Mouse (Mus musculus) limb, embryonic 12.5 days (tissue): Measurements from ENCODE around the gene Zfp1. TPM values are rescaled to one million over a fixed set of nuclear protein-coding genes. Genes with fewer than 3 reads are reported as not detected.

Source experiments
- ATAC-seq: fragments of 200-750 bp; cut with Nextera tagmentation; 2 replicates; pipeline ENCODE4 v1.8.0; 2017; ENCODE audit warnings: low read depth, moderate TSS enrichment; ENCODE audit not compliant: insufficient number of reproducible peaks, insufficient read depth, low FRiP score, low TSS enrichment
- H3K27ac ChIP-seq: fragments of 300-500 bp; sonication (generic); 2 replicates; pipeline ENCODE4 v1.5.1; 2016; ENCODE audit warnings: mild to moderate bottlenecking, moderate library complexity
- H3K27me3 ChIP-seq: fragments of 300-500 bp; sonication (generic); 2 replicates; pipeline ENCODE4 v1.6.1; 2016; ENCODE audit warnings: mild to moderate bottlenecking, moderate library complexity
- H3K36me3 ChIP-seq: fragments of 300-500 bp; sonication (generic); 2 replicates; pipeline ENCODE4 v1.6.1; 2016; ENCODE audit warnings: mild to moderate bottlenecking, moderate library complexity
- H3K4me1 ChIP-seq: fragments of 300-500 bp; sonication (generic); replicated peaks from 2 replicates; pipeline ENCODE4 v1.6.1; 2016
- H3K4me2 ChIP-seq: fragments of 300-500 bp; sonication (generic); 2 replicates; pipeline ENCODE4 v1.6.1; 2016; ENCODE audit warnings: mild to moderate bottlenecking, moderate library complexity
- H3K4me3 ChIP-seq: fragments of 300-500 bp; sonication (generic); replicated peaks from 2 replicates; pipeline ENCODE4 v1.5.1; 2016; ENCODE audit warnings: mild to moderate bottlenecking
- H3K9ac ChIP-seq: fragments of 300-500 bp; sonication (generic); replicated peaks from 2 replicates; pipeline ENCODE4 v1.6.1; 2016; ENCODE audit warnings: mild to moderate bottlenecking, moderate library complexity
- H3K9me3 ChIP-seq: fragments of 300-500 bp; sonication (generic); 2 replicates; pipeline ENCODE4 v1.6.1; 2016; ENCODE audit warnings: mild to moderate bottlenecking, moderate library complexity
- WGBS: fragments of 180-500 bp; shearing (Covaris S2); methylation state at CpG from one replicate; pipeline ENCODE4 v1.1.7; 2016; 5-methylcytosine and 5-hydroxymethylcytosine counted together
- polyA plus RNA-seq: library from polyadenylated mRNA; unstranded; fragments of >200 nt; fragmentation: Nextera tagmentation; extraction: Ambion mirVana; gene quantifications from 2 replicates; pipeline ENCODE4 v1.2.1, GENCODE M21; 2016

Gene Zfp1
- polyA plus RNA-seq, 1 experiment from 2014 or later = 28.3 TPM

DNA sequence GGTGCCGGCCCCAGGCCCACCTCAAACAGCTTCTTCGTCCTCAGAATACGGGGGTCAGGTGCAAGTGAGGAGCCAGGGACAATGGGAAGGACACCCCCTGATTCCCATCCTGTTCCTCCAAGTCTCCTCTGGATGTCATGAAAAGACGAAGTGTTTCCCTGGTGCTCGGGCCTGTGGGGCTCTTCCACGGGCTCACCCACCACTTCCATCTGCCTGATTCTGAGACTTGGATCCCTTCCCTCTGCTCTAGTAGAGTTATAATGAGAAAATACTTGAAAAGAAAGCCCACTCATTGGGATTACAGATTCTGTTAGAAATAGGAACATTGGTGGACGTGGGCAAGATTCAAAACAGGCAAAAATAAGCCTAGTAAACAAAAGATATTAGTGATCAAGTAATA, 35.6 kb downstream of the Zfp1 start:
- Histone ChIP-seq H3K36me3 (no peaks in the 10 kb centered on the region), H3K4me1 (no peaks in the 10 kb centered on the region), H3K9ac (no peak overlapping the region), H3K27ac (no peak overlapping the region), H3K9me3 (0 out of 2 replicates have a peak, but pooled peaks cover 8% of the 10 kb centered on the region), H3K27me3 (no peaks in the 10 kb centered on the region), H3K4me3 (no peak overlapping the region), H3K4me2 (no peak overlapping the region)
- 84% methylated on average over 7 of the region's 7 CpGs for WGBS
- ATAC-seq = no peak

- ATAC-seq = no peak
- H3K27ac ChIP-seq = no peak overlapping the region
- no peak overlapping the region for H3K4me3 ChIP-seq
- H3K9ac ChIP-seq = no peak overlapping the region; the same call in 1 of the 2 replicates
- 39% methylated on average over 17 of the region's 17 CpGs for WGBS
- H3K4me1 ChIP-seq = no peaks in the 10 kb centered on the region
- 0 out of 2 replicates have a peak, but pooled peaks cover 8% of the 10 kb centered on the region for H3K9me3 ChIP-seq
- H3K27me3 ChIP-seq = no peaks in the 10 kb centered on the region
- peak overlapping the region; percentile 35 for H3K4me2 ChIP-seq
- H3K36me3 ChIP-seq = no peaks in the 10 kb centered on the region
Measured at GRCm38 (mm10) chr8:111680423-111681028, 37.3 kb downstream of the Zfp1 start.

- Histone ChIP-seq H3K9ac (no peak overlapping the region), H3K27ac (no peak overlapping the region), H3K4me1 (no peaks in the 10 kb centered on the region), H3K9me3 (0 out of 2 replicates have a peak, but pooled peaks cover 4% of the 10 kb centered on the region), H3K27me3 (no peaks in the 10 kb centered on the region), H3K4me2 (no peak overlapping the region), H3K4me3 (no peak overlapping the region), H3K36me3 (no peaks in the 10 kb centered on the region)
- 76% methylated on average over 11 of the region's 11 CpGs for WGBS
- no peak for ATAC-seq
Measured at GRCm38 (mm10) chr8:111681153-111681552, 38.0 kb downstream of the Zfp1 start.

DNA sequence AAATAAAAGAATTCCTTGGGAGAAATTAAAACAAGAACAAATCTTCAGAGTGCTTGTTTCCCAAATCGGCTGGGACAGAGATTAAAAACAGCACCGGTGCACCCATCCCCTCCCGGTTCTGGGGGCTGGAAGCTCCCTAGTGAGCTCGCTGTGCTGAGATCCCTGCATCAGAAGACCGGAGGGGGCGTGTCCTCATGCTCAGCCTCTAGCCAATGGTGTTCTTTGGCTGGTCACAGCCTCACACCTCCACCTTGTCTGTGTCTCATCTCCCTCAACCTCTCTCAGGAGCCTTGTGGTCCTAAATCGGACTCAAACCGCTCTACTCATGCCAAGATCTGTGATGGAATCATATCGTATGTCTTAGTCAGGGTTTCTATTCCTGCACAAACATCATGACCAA, 39.3 kb downstream of the Zfp1 start:
- no peak overlapping the region for H3K4me2 ChIP-seq
- no peak overlapping the region for H3K9ac ChIP-seq
- 28% methylated on average over 9 of the region's 9 CpGs for WGBS
- no peaks in the 10 kb centered on the region for H3K36me3 ChIP-seq
- H3K27me3 ChIP-seq = no peaks in the 10 kb centered on the region
- H3K4me3 ChIP-seq = no peak overlapping the region
- no peak overlapping the region for H3K27ac ChIP-seq
- no peaks in the 10 kb centered on the region for H3K4me1 ChIP-seq
- no peak for ATAC-seq
- H3K9me3 ChIP-seq = no peaks in the 10 kb centered on the region

DNA sequence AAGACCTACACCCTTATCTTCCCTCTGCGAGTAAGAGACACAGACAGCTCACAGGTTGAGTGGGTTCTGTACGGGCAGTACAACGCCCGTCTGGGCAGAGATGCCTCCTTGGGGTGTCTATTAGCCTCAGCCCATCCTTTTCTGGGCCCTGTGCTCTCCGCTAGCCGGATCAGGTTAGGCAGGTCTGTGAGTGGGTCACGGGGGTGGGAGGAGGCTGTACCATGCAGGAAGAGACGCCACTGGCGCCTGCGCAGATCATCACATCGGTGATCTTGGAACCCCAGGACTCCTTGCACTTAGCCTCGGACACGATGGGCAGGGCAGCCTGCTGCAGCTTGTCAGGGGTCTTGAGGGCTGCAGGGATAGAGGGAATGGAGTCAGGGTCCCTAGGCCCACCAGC, 43.7 kb downstream of the Zfp1 start:
- no peak overlapping the region for H3K27ac ChIP-seq

DNA sequence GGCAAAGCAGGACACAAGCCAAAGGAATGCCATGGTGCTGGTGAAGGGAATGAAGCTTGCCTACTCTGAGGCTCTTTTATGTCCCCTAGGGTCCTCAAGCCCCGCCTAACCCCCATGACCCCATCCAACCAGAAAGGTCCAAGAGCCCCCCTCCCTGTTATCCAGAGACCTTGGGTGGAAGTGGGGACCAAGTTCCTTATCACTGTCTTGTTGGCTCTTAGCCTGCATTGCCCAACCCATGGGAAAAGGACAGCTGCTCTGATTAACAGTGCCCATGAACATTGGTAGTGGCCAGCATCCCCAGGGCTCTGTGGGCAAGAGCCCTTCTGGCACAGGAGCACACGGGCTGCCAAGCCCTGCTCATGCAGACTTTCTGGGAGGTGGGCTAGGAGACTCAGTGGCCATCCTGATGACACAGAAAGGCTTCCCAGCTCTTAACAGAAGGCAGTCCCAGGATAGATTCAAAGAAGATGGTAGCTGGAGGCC, 47.8 kb downstream of the Zfp1 start, which contains the start of gene Ctrb1:
Ctrb1 (minus strand) TSS at position 51 of the 486 bp plus-strand sequence.
- no peaks in the 10 kb centered on the region for H3K27me3 ChIP-seq
- WGBS = 82% methylated on average over 2 of the region's 2 CpGs

More for the DNA sequence above, 43.7 kb downstream of the Zfp1 start:
- Histone ChIP-seq H3K36me3 (no peaks in the 10 kb centered on the region), H3K27me3 (no peaks in the 10 kb centered on the region), H3K4me2 (no peak overlapping the region), H3K9me3 (no peaks in the 10 kb centered on the region), H3K4me3 (no peak overlapping the region), H3K9ac (no peak overlapping the region), H3K4me1 (no peaks in the 10 kb centered on the region)
- WGBS = 78% methylated on average over 13 of the region's 13 CpGs
- ATAC-seq = no peak

GRCm38 (mm10) chr8:111693261-111693741, 50.1 kb downstream of the Zfp1 start:
- Histone ChIP-seq H3K9me3 (0 out of 2 replicates have a peak, but pooled peaks cover 8% of the 10 kb centered on the region), H3K27ac (no peak overlapping the region), H3K27me3 (no peaks in the 10 kb centered on the region), H3K4me2 (no peak overlapping the region), H3K4me1 (peaks cover 4% of the 10 kb centered on the region), H3K4me3 (no peak overlapping the region), H3K36me3 (no peaks in the 10 kb centered on the region), H3K9ac (no peak overlapping the region)
- WGBS = 37% methylated on average over 6 of the region's 6 CpGs
- ATAC-seq = peak; percentile 37; the same call in 1 of the 2 replicates

More for the DNA sequence above, 47.8 kb downstream of the Zfp1 start, which contains the start of gene Ctrb1:
- Histone ChIP-seq H3K4me1 (peaks cover 4% of the 10 kb centered on the region), H3K4me3 (no peak within 1 kb of the TSS), H3K36me3 (no peaks in the 10 kb centered on the region), H3K27ac (no peak within 1 kb of the TSS), H3K9me3 (no peaks in the 10 kb centered on the region), H3K9ac (no peak within 1 kb of the TSS), H3K4me2 (no peak within 1 kb of the TSS)
- no peak for ATAC-seq

GRCm38 (mm10) chr8:111695441-111695840, 52.2 kb downstream of the Zfp1 start:
- Histone ChIP-seq H3K9me3 (0 out of 2 replicates have a peak, but pooled peaks cover 8% of the 10 kb centered on the region), H3K4me3 (no peak overlapping the region), H3K4me2 (no peak overlapping the region), H3K4me1 (peaks cover 4% of the 10 kb centered on the region), H3K27ac (no peak overlapping the region), H3K27me3 (no peaks in the 10 kb centered on the region), H3K36me3 (no peaks in the 10 kb centered on the region), H3K9ac (no peak overlapping the region)
- ATAC-seq = no peak
- 69% methylated on average over 7 of the region's 7 CpGs for WGBS

DNA sequence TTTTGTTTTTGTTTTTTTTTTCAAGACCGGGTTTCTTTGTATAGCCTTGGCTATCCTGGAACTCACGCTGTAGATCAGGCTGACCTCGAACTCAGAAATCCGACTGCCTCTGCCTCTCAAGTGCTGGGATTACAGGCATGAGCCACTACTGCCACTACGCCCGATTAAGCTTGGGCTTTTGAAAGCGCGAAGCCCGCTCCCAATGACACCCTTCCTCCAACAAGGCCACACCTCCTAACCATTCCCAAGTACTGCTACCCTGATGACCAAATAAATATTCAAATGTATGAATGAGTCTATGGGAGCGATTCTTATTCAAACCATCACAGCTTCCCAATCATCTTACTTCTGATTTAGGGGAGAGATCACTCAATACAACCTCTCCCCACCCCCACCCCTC, 54.5 kb downstream of the Zfp1 start:
- 82% methylated on average over 10 of the region's 10 CpGs for WGBS
- 0 out of 2 replicates have a peak, but pooled peaks cover 8% of the 10 kb centered on the region for H3K9me3 ChIP-seq
- H3K36me3 ChIP-seq = no peaks in the 10 kb centered on the region

GRCm38 (mm10) chr8:111699035-111699434, 55.8 kb downstream of the Zfp1 start:
- H3K4me3 ChIP-seq = no peak overlapping the region
- H3K27ac ChIP-seq = no peak overlapping the region
- H3K9me3 ChIP-seq = 0 out of 2 replicates have a peak, but pooled peaks cover 8% of the 10 kb centered on the region
- H3K4me1 ChIP-seq = no peaks in the 10 kb centered on the region
- H3K4me2 ChIP-seq = no peak overlapping the region
- ATAC-seq = no peak
- no peaks in the 10 kb centered on the region for H3K27me3 ChIP-seq
- no peaks in the 10 kb centered on the region for H3K36me3 ChIP-seq
- 27% methylated on average over 1 of the region's 1 CpGs for WGBS
- H3K9ac ChIP-seq = no peak overlapping the region

More for the DNA sequence above, 54.5 kb downstream of the Zfp1 start:
- H3K27ac ChIP-seq = no peak overlapping the region
- peaks cover 4% of the 10 kb centered on the region for H3K4me1 ChIP-seq
- H3K4me2 ChIP-seq = no peak overlapping the region
- H3K4me3 ChIP-seq = no peak overlapping the region
- ATAC-seq = no peak
- H3K27me3 ChIP-seq = no peaks in the 10 kb centered on the region
- H3K9ac ChIP-seq = no peak overlapping the region

GRCm38 (mm10) chr8:111700201-111700600, 57.0 kb downstream of the Zfp1 start:
- no peak overlapping the region for H3K27ac ChIP-seq
- 0 out of 2 replicates have a peak, but pooled peaks cover 8% of the 10 kb centered on the region for H3K9me3 ChIP-seq
- no peaks in the 10 kb centered on the region for H3K4me1 ChIP-seq
- no peak overlapping the region for H3K9ac ChIP-seq
- H3K27me3 ChIP-seq = no peaks in the 10 kb centered on the region
- H3K4me2 ChIP-seq = no peak overlapping the region
- no peak for ATAC-seq
- no peak overlapping the region for H3K4me3 ChIP-seq
- 75% methylated on average over 3 of the region's 3 CpGs for WGBS
- H3K36me3 ChIP-seq = no peaks in the 10 kb centered on the region
